Mouse (Mus musculus) heart, adult 8-10 months (tissue): ENCODE results near the gene B3gnt7. TPM values are rescaled to one million over a fixed set of nuclear protein-coding genes. Genes with fewer than 3 reads are reported as not detected.

Experiments
- DNase-seq: peaks from one replicate; pipeline ENCODE4 v3.0.0; 2022; ENCODE audit warnings: low spot score
- total RNA-seq, 4 experiments: library from RNA; stranded (reverse); gene quantifications; 2 replicates each; pipeline ENCODE4 v1.2.4; 2022

The B3gnt7 gene
- total RNA-seq = under 1 TPM; 0.38 to 0.81 (median 0.51) TPM

GRCm38 (mm10) chr1:86302532-86302931 is at the start of gene B3gnt7:
B3gnt7 (plus strand) TSS chr1:86302832.
- no peak for DNase-seq

DNA sequence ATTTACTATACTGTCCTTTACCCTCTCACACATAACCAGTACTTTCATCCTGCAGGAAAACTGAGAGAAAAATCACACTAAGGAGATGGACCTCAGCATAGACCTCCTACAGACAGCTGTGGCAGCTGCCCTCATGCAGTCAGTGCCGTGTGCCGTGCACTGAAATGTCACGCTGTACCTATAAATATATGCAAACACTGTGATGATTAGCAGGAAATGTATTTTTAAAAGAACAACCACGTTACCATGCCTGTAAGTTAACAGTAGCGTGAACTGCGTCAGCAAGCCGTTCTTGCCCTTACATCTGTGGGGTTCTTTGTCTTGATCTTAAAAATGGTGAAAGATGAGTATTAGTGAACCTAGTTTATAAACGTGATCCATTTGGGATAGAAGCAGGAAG is 49.2 kb upstream of the B3gnt7 start:
- DNase-seq = no peak

DNA sequence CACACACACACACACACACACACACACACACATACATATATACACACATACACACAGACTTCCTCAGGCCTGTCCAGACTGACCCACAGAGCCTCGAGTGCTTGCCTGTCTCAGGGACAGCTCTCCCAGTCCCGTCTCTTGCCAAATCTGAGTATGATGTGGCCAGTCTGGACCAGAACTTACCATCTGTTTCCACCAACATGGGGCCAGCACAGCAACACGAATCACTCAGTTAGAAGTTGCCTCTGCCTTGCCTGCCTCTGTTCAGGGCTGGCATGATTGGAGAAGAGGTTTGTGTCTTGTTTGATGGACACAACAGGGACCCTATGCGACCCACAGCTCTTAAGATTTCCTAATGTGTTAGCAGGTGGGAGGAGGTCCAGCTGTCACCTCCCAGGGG is 46.3 kb upstream of the B3gnt7 start:
- no peak for DNase-seq

- DNase-seq = no peak
Observed at GRCm38 (mm10) chr1:86257228-86257627, 45.4 kb upstream of the B3gnt7 start.

- DNase-seq = no peak
Observed at GRCm38 (mm10) chr1:86258171-86258824, 44.3 kb upstream of the B3gnt7 start.

DNA sequence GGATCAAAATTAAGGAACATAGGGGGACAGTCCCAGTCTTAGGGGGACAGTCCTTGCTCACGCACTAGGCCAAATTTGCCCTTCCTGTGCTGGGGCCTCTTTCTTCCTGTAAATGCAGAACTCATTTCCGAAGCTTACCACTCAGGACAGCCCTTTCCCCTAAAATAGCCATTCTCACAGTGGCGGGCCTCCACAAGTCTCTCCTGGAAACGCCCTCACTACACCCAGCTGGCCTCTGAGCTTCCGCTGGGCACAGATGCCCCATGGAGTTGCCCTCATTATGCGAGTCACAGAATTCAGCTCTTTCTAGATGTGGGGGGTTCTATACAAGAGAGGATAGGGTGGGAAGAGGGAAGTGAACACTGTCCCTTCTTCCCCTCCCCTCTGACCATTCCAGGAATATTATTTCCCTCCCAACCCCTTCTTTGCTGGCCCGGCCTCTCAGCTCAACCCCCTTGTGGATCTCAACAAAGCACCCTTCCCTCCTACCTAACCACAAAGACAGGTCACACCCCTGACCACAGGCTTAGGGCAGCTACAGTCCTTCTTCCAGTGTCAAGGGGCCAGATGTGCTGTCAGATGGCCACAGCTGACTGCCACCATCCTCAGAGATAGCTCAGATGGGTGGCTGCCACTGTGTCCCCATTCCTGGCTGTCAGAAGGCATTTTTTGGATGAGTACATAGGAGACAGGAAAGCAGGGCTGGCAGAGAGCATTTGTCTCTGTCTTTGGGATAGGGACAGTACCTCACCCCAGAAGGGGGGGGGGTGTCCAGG is 38.9 kb upstream of the B3gnt7 start:
- no peak for DNase-seq

DNA sequence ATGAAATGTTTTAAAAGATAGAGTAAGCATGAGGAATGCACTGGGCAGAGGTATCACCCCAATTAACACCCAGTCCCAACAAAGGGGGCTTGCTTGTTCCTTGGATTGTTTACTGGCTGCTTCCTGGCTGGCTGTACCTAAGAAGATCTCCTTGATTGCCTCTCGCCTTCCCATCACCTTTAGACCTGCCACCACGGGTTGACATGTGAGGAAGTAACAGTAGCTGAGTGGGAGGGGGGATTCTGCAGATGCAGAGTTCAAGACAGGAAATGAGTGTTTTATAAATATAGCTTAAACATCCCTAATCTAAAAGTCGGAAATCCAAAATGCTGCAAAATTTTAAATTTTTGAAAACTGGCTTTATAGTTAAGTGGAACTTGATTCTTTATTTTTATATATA is 37.6 kb upstream of the B3gnt7 start:
- no peak for DNase-seq

DNA sequence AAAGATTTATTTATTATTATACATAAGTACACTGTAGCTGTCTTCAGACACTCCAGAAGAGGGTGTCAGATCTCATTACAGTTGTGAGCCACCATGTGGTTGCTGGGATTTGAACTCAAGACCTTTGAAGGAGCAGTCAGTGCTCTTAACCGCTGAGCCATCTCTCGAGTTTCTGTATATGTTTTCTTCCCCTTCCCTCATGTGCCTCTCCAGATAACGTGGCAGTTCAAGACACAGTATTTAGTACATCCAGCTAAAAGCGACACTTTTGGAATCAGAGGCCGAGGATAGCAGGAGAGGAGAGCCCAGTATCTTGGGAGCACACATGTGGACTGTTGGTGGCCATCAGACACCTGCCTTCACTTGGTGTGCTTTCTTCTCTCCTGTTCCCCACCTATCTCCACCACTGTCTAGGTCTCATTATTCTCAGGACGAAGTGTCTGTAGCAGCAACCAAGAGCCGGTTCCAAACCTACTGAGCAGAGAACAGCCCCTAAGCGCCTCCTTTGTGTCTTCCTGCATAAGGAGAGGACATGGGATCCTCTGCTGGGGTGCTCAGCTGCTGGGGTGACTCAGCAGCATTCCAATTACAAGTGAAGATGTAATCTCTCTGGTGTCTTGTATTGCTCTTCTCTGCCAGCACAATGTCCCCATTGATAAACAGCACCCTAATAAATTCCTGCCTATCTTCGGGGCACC is 34.0 kb upstream of the B3gnt7 start:
- DNase-seq = no peak

DNA sequence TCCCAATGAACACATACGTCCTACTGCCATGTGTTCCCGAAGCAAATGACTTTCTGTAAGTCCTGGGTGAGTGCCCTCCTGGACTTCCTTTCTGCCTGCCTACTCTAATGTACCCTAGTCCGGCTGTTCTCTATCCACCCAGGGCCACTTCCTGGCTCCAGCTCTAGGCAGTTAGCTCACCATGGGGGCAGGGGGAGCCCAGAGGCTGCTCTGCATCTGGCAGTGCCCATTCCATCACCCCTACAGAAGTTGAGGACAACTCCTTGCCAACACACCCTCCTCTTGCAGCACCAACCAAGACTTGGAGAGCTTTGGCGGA is 33.5 kb upstream of the B3gnt7 start:
- DNase-seq = no peak

GRCm38 (mm10) chr1:86271707-86272106 is 30.9 kb upstream of the B3gnt7 start:
- DNase-seq = no peak

DNA sequence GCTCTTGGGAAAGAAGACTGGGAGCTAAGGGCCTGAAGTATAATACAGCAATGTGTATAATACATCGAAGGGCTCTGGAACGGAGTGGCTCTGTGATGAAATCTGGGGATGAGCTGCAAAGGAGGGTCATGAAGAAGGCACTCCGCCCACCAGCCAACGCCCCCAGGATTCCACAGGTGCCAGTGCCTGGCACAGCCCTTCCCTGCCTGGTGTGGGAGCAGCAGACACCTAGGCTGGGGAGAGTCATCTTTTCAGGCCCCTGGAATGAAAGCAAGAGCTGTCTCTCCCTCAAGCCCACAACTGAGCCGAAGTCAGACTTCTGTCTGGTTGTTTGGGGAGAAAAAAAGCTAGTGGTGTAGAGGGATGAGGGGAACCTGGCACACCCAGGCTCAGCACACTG is 25.6 kb upstream of the B3gnt7 start:
- DNase-seq = no peak

DNA sequence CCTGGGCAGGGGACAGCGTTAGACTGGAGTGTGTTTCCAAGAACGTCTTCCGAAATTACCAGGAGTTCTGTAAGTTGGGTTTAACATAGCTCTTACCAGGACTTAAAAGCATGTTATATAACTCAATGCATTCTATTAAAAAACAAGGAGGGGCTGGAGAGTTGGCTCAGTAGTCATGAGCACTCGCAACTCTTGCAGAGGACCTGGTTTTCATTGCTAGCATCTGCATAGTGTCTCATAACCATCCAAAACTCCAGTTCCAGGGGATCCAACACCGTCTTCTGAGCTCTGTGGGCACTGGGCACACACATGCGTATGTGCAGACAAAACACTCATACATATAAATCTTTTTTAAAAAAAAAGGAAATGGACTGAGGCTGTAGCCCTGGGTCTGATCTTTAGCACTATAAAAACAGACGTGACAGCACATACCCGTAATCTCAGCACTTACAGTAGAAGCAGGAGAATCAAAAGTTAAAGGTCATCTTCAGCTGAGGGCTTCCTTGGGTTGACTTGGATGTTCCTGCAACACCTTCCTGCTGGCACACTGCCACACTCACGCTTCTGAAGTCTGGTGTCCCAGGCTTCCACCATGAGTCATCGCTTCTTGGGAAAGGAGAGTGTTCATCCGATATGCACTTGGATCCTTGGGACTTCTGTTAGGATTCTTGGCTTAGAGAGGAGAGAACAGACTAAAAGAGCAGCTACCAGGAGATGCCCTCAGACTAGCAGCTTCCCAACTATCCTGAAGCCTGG is 20.7 kb upstream of the B3gnt7 start:
- DNase-seq = no peak

DNA sequence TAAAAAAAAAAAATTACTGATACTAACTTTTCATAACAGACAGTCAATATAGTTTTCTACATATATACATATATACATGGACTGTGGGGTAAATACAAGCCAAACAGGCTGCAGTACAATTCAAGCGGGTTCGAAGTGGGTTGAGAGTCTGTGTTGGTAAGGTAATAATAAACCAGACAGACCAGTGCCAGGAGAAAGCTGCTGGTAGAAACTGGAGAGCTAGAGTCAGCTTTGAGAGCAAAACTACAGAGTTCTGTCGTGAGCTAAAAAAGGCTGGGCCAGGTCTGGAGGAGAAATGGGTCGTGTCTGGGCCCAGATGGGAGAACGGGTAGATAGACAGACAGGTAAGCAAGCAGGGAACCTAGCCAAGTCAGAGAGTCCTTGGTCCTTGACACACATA is 18.5 kb upstream of the B3gnt7 start:
- DNase-seq = no peak

DNA sequence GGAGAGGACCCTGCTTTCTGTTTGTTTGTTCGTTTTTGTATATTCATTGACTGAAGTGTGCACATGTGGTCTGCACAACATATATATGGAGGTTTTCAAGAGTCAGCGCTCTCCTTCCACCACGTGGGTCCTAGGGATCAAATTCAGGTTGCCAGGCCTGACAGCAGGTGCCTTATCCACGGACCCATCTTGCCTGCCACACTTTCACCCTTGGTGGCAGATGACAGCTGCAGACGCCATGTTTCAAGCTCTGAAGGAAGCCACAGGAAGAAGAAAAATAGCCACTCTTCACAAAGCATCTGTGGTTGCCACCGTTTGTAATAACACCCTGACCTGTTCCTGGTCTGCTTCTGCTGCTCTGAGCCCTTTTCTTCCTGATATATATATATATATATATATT is 17.3 kb upstream of the B3gnt7 start:
- DNase-seq = no peak

DNA sequence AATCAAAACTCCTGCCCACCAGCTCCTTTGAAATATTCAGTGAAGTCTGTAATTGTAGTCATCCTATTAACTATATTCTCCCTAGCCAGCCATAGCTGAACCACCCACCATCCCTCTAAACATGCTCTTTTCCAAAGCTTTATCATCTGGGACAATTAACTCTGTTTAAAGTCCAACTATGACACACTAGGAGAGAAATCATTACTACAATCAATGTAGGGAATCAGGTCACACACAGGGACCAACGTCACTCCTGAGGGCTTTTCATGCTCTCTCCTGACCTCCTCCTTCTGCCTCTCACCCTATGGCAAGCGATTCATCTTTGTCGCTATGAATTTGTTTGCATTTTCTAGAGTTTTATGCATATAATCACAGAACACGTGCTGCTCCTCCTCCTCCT is 15.2 kb upstream of the B3gnt7 start:
- DNase-seq = no peak

DNA sequence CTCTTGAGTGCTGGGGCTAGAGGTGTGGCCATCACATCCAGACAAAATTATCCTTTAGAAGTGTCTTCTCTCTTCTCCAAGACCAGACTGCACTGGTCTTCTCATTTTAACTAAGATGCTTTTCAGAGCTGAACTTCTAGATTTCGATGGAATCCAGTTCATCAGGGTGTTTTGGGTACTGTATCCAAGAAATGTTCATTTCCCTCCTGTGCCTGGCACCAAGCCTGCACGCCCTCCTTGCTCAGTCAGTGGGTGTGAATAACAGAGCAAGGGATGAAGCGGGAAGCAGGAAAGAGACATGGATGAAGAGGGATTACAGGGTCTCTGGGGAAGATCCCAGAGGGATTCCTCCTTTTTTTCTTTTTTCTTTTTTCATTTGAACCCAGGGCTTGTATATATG is 12.2 kb upstream of the B3gnt7 start:
- no peak for DNase-seq

DNA sequence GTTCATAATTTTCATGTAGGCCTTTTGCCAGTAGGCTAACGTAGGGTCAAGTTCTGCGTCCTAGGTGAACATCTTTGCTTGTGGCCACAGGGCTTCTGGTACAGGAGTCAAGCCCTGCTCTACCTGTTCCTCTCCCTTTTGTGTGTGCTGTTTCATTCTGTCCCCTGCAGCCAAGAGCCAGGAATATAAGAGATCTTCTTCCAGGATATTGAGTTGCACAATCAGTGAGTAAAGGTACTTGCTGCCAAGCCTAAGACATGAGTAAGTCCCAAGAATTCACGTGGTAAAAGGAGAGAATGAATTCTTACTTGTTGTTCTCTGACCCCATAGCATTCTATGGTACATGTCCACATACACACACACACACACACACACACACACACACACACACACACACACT is 9.5 kb upstream of the B3gnt7 start:
- no peak for DNase-seq

DNA sequence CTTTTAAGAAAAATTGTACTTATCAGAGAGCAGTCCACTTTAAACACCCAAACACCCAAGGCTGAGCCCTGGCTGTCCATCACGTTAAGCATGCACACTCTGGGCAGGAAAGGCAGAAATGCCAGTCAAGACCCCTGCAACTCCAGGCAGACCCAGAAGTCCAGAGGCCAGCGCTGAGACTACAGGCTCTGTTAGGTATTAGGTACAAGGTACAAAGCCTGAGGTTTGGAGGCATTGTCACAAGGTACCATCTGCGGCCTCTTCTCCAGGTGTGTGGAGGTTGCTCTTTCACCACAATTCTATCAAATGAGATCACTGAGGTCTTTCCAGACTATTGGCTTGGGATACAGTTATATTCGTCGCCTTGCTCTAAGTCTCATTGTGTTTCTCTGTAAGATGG is 8.8 kb upstream of the B3gnt7 start:
- DNase-seq = no peak

- no peak for DNase-seq
Observed at GRCm38 (mm10) chr1:86294472-86294871, 8.2 kb upstream of the B3gnt7 start.

DNA sequence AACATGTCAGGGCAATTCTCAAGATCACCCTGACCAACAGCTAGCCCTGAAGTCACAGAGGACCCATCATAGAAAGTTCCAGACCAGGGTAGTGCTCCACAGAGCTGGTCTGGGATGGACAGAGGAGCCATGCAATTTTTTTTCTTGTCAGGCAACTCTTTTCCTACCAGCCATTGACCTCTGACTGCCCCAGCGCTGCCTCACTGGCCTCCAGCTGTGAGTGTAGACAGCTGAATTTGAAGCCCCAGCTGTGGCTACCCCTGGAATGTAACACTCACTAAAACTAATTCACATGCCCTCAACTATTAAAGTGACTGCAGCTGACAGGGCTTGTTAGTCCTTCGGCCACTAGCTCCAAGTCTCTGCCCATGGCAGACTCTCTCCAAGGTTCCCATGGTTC is 2.5 kb upstream of the B3gnt7 start:
- DNase-seq = no peak

DNA sequence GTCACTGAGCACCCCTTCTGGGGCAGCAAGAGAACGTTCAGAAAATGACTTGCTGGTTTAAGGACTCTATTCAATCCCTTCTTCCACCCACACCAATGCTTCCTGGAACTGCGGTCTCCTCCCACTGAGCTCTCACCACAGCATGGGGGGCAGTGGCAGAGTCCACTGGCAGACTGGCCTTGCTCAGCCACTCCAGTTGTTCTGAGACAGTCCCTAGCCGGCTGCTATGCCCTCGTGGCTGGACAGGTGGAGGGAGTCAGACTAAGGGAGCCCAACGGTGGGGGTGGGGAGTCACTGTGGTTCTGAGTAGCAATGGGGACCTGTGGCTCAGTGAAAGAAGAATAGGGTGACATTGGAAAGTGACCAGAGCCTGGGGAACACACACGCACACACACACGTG is 1.9 kb upstream of the B3gnt7 start:
- no peak for DNase-seq
